Mouse (Mus musculus): ENCODE data around the gene Ces2e. TPM values are rescaled to one million over a fixed set of nuclear protein-coding genes. Genes with fewer than 3 reads are reported as not detected.

Gene Ces2e
- polyA plus RNA-seq, 1 experiment from 2014 or later = 2.0 TPM

- DNase-seq (ENCODE audit: low spot score) (no peak), ATAC-seq (replicated peaks; ENCODE audit: low FRiP score, low TSS enrichment, low read depth) (no peak)
- 64% methylated on average over 5 of the region's 5 CpGs for WGBS
- Histone ChIP-seq H3K27me3 (replicated peaks; ENCODE audit: control insufficient read depth, insufficient read depth, low read length) (no peaks in the 10 kb centered on the region), H3K4me3 (ENCODE audit: low read depth, low read length) (no peak overlapping the region), H3K9me3 (ENCODE audit: control insufficient read depth, low read length) (no peaks in the 10 kb centered on the region), H3K4me1 (replicated peaks; ENCODE audit: control insufficient read depth, insufficient read depth, low read length) (no peaks in the 10 kb centered on the region), H3K9ac (ENCODE audit: low read length) (no peak overlapping the region), H3K36me3 (ENCODE audit: control insufficient read depth, insufficient read depth, low read length) (no peaks in the 10 kb centered on the region), H3K27ac (ENCODE audit: low read depth) (no peak overlapping the region), H3K4me2 (ENCODE audit: low read length) (no peak overlapping the region)
Measured at GRCm38 (mm10) chr8:104949031-104949430, 23.0 kb downstream of the Ces2e start.

GRCm38 (mm10) chr8:104961537-104961961, 35.5 kb downstream of the Ces2e start, which contains the start of gene Ces2g:
Gene Ces2g (plus strand): TSS chr8:104961718.
- Histone ChIP-seq H3K27me3 (replicated peaks; ENCODE audit: control insufficient read depth, insufficient read depth, low read length) (no peaks in the 10 kb centered on the region), H3K9me3 (ENCODE audit: control insufficient read depth, low read length) (no peaks in the 10 kb centered on the region), H3K9ac (ENCODE audit: low read length) (no peak within 1 kb of the TSS), H3K36me3 (ENCODE audit: control insufficient read depth, insufficient read depth, low read length) (no peaks in the 10 kb centered on the region), H3K4me2 (ENCODE audit: low read length) (no peak within 1 kb of the TSS), H3K4me3 (ENCODE audit: low read depth, low read length) (no peak within 1 kb of the TSS), H3K4me1 (replicated peaks; ENCODE audit: control insufficient read depth, insufficient read depth, low read length) (no peaks in the 10 kb centered on the region), H3K27ac (ENCODE audit: low read depth) (no peak within 1 kb of the TSS)
- ATAC-seq (replicated peaks; ENCODE audit: low FRiP score, low TSS enrichment, low read depth) = no peak
- WGBS = 65% methylated on average over 5 of the region's 5 CpGs
- DNase-seq (ENCODE audit: low spot score) = no peak

- no peaks in the 10 kb centered on the region for H3K27me3 ChIP-seq (replicated peaks; ENCODE audit: control insufficient read depth, insufficient read depth, low read length)
- no peak overlapping the region for H3K4me2 ChIP-seq (ENCODE audit: low read length)
- no peak overlapping the region for H3K4me3 ChIP-seq (ENCODE audit: low read depth, low read length)
- 70% methylated on average over 8 of the region's 8 CpGs for WGBS
- no peak for ATAC-seq (replicated peaks; ENCODE audit: low FRiP score, low TSS enrichment, low read depth)
- no peak for DNase-seq (ENCODE audit: low spot score)
- H3K9ac ChIP-seq (ENCODE audit: low read length) = no peak overlapping the region
- H3K9me3 ChIP-seq (ENCODE audit: control insufficient read depth, low read length) = no peaks in the 10 kb centered on the region
- H3K36me3 ChIP-seq (ENCODE audit: control insufficient read depth, insufficient read depth, low read length) = no peaks in the 10 kb centered on the region
- no peak overlapping the region for H3K27ac ChIP-seq (ENCODE audit: low read depth)
- no peaks in the 10 kb centered on the region for H3K4me1 ChIP-seq (replicated peaks; ENCODE audit: control insufficient read depth, insufficient read depth, low read length)
Measured at GRCm38 (mm10) chr8:104962229-104962901, 36.3 kb downstream of the Ces2e start.

- no peak overlapping the region for H3K4me3 ChIP-seq (ENCODE audit: low read depth, low read length)
Measured at GRCm38 (mm10) chr8:104963375-104963894, 37.4 kb downstream of the Ces2e start.

DNA sequence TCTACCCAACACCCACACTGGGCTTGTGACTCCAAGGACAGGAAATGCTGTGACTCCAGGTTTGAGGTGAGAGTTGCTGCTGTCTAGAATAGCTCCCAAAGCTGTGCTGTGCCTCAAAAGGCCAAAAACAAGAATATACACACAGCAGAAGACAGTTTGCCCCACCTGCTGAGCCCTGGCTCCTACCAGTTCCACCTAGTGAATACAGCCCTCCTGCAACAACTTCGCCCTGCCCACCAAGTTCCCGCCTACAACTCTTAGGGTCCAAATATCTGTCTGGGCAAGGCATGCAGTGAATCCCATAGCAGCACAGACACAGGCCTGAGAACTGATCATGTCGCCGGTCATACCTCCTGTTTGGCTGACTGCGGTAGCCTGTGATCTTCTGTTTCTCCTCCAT, 58.1 kb downstream of the Ces2e start:
- Histone ChIP-seq H3K4me1 (replicated peaks; ENCODE audit: control insufficient read depth, insufficient read depth, low read length) (no peaks in the 10 kb centered on the region), H3K27ac (ENCODE audit: low read depth) (no peak overlapping the region), H3K36me3 (ENCODE audit: control insufficient read depth, insufficient read depth, low read length) (no peaks in the 10 kb centered on the region), H3K27me3 (replicated peaks; ENCODE audit: control insufficient read depth, insufficient read depth, low read length) (no peaks in the 10 kb centered on the region), H3K4me3 (ENCODE audit: low read depth, low read length) (no peak overlapping the region), H3K4me2 (ENCODE audit: low read length) (no peak overlapping the region), H3K9ac (ENCODE audit: low read length) (no peak overlapping the region), H3K9me3 (ENCODE audit: control insufficient read depth, low read length) (peaks cover 6% of the 10 kb centered on the region; the same call in 1 of the 2 replicates)
- ATAC-seq (replicated peaks; ENCODE audit: low FRiP score, low TSS enrichment, low read depth) (no peak), DNase-seq (ENCODE audit: low spot score) (no peak)
- WGBS = 86% methylated on average over 5 of the region's 5 CpGs

More at GRCm38 (mm10) chr8:104963375-104963894, 37.4 kb downstream of the Ces2e start:
- Histone ChIP-seq H3K9ac (ENCODE audit: low read length) (no peak overlapping the region), H3K9me3 (ENCODE audit: control insufficient read depth, low read length) (no peaks in the 10 kb centered on the region), H3K4me2 (ENCODE audit: low read length) (no peak overlapping the region), H3K36me3 (ENCODE audit: control insufficient read depth, insufficient read depth, low read length) (no peaks in the 10 kb centered on the region), H3K27ac (ENCODE audit: low read depth) (no peak overlapping the region), H3K27me3 (replicated peaks; ENCODE audit: control insufficient read depth, insufficient read depth, low read length) (no peaks in the 10 kb centered on the region), H3K4me1 (replicated peaks; ENCODE audit: control insufficient read depth, insufficient read depth, low read length) (no peaks in the 10 kb centered on the region)
- ATAC-seq (replicated peaks; ENCODE audit: low FRiP score, low TSS enrichment, low read depth) = no peak
- WGBS = 78% methylated on average over 4 of the region's 4 CpGs
- no peak for DNase-seq (ENCODE audit: low spot score)

Other genes starting within 250 kb of the Ces2e start
- 0.42 and 1.1 TPM in 2 replicates for gene Ces2a, start 192.3 kb upstream of the Ces2e start, polyA plus RNA-seq (2014; fragmentation: Nextera tagmentation; extraction: Ambion mirVana)
- gene Ces2b, start 94.7 kb upstream of the Ces2e start, polyA plus RNA-seq (2014; fragmentation: Nextera tagmentation; extraction: Ambion mirVana) = 0.09 and 0.27 TPM in 2 replicates
- 0.34 and 0.55 TPM in 2 replicates for gene Ces2c, start 79.2 kb upstream of the Ces2e start, polyA plus RNA-seq (2014; fragmentation: Nextera tagmentation; extraction: Ambion mirVana)
- not detected in 2 replicates for gene Ces2f, start 21.1 kb downstream of the Ces2e start, polyA plus RNA-seq (2014; fragmentation: Nextera tagmentation; extraction: Ambion mirVana)
- gene Ces2g, start 35.5 kb downstream of the Ces2e start, polyA plus RNA-seq (2014; fragmentation: Nextera tagmentation; extraction: Ambion mirVana) = 0.12 and 0.31 TPM in 2 replicates
- gene Ces2h, start 74.6 kb downstream of the Ces2e start, polyA plus RNA-seq (2014; fragmentation: Nextera tagmentation; extraction: Ambion mirVana) = not detected in 2 replicates
- gene Ces3a, start 122.3 kb downstream of the Ces2e start, polyA plus RNA-seq (2014; fragmentation: Nextera tagmentation; extraction: Ambion mirVana) = not detected in 2 replicates
- gene Ces3b, start 157.5 kb downstream of the Ces2e start, polyA plus RNA-seq (2014; fragmentation: Nextera tagmentation; extraction: Ambion mirVana) = not detected in 2 replicates
- gene Ces4a, start 205.5 kb downstream of the Ces2e start, polyA plus RNA-seq (2014; fragmentation: Nextera tagmentation; extraction: Ambion mirVana) = not detected in 2 replicates
- 52.5 and 62.8 TPM in 2 replicates for gene Cbfb, start 244.4 kb downstream of the Ces2e start, polyA plus RNA-seq (2014; fragmentation: Nextera tagmentation; extraction: Ambion mirVana)

Data from intestine, embryonic 14.5 days (tissue).